Mouse (Mus musculus) midbrain, embryonic 13.5 days (tissue): ENCODE measurements at regions not wholly inside any gene's neighbourhood (a gene's known extent, or its start where the extent isn't known, plus 50 kb on each side); places are given as distances from the start of the nearest gene placed in this dataset.

Experiments used
- ATAC-seq: fragments of 200-750 bp; cut with Nextera tagmentation; 2 replicates; pipeline ENCODE4 v1.8.0; 2017; ENCODE audit warnings: mild to moderate bottlenecking, moderate TSS enrichment, moderate library complexity
- H3K27ac ChIP-seq: fragments of 300-500 bp; sonication (generic); 2 replicates; pipeline ENCODE4 v1.5.1; 2015; ENCODE audit warnings: inconsistent platforms, mild to moderate bottlenecking, moderate library complexity
- H3K27me3 ChIP-seq: fragments of 300-500 bp; sonication (generic); 2 replicates; pipeline ENCODE4 v1.6.1; 2015; ENCODE audit warnings: mild to moderate bottlenecking, inconsistent platforms
- H3K36me3 ChIP-seq: fragments of 300-500 bp; sonication (generic); 2 replicates; pipeline ENCODE4 v1.6.1; 2015; ENCODE audit warnings: mild to moderate bottlenecking, inconsistent platforms
- H3K4me1 ChIP-seq: fragments of 300-500 bp; sonication (generic); replicated peaks from 2 replicates; pipeline ENCODE4 v1.6.1; 2015; ENCODE audit warnings: inconsistent platforms
- H3K4me2 ChIP-seq: fragments of 300-500 bp; sonication (generic); replicated peaks from 2 replicates; pipeline ENCODE4 v1.6.1; 2015; ENCODE audit warnings: moderate library complexity, mild to moderate bottlenecking, inconsistent platforms
- H3K4me3 ChIP-seq: fragments of 300-500 bp; sonication (generic); replicated peaks from 2 replicates; pipeline ENCODE4 v1.5.1; 2015; ENCODE audit warnings: mild to moderate bottlenecking, inconsistent platforms
- H3K9ac ChIP-seq: fragments of 300-500 bp; sonication (generic); replicated peaks from 2 replicates; pipeline ENCODE4 v1.6.1; 2015; ENCODE audit warnings: mild to moderate bottlenecking, inconsistent platforms
- H3K9me3 ChIP-seq: fragments of 300-500 bp; sonication (generic); 2 replicates; pipeline ENCODE4 v1.6.1; 2016; ENCODE audit warnings: mild to moderate bottlenecking, inconsistent platforms
- WGBS: fragments of 180-500 bp; shearing (Covaris S2); methylation state at CpG from one replicate; pipeline ENCODE4 v1.1.7; 2015; 5-methylcytosine and 5-hydroxymethylcytosine counted together

DNA sequence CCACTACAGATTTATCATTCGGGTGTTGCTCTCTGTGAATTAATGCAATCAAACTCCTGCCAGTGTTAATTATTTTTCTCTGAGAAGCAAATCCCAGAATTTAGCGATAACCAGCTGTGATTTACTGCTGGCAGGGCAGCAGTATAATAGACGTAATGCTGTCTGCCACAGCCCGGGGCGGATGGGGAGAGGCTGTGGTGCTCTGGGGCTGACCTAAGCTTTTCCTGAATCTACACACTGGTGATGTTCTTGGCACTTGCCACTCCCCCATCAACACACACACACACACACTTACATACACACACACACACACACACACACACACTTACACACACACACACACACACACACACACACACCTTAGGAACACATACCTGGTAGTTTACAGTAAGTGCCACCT, 101.4 kb upstream of the Dynlrb2 start:
- 75% methylated on average over 5 of the region's 5 CpGs for WGBS
- Histone ChIP-seq H3K9me3 (no peaks in the 10 kb centered on the region), H3K9ac (no peak overlapping the region), H3K27me3 (no peaks in the 10 kb centered on the region), H3K4me3 (no peak overlapping the region), H3K4me2 (no peak overlapping the region), H3K36me3 (no peaks in the 10 kb centered on the region), H3K27ac (no peak overlapping the region), H3K4me1 (no peaks in the 10 kb centered on the region)
- ATAC-seq, result no peak

- no peaks in the 10 kb centered on the region for H3K36me3 ChIP-seq
- 73% methylated on average over 2 of the region's 2 CpGs for WGBS
- no peaks in the 10 kb centered on the region for H3K27me3 ChIP-seq
- ATAC-seq, result no peak
- H3K4me1 ChIP-seq, result no peaks in the 10 kb centered on the region
- peaks cover 9% of the 10 kb centered on the region; the same call in 1 of the 2 replicates for H3K9me3 ChIP-seq
- no peak overlapping the region for H3K4me3 ChIP-seq
- no peak overlapping the region for H3K27ac ChIP-seq
- no peak overlapping the region for H3K4me2 ChIP-seq
- no peak overlapping the region for H3K9ac ChIP-seq
Observed at GRCm38 (mm10) chr8:116399452-116399851, 105.3 kb upstream of the Dynlrb2 start.

DNA sequence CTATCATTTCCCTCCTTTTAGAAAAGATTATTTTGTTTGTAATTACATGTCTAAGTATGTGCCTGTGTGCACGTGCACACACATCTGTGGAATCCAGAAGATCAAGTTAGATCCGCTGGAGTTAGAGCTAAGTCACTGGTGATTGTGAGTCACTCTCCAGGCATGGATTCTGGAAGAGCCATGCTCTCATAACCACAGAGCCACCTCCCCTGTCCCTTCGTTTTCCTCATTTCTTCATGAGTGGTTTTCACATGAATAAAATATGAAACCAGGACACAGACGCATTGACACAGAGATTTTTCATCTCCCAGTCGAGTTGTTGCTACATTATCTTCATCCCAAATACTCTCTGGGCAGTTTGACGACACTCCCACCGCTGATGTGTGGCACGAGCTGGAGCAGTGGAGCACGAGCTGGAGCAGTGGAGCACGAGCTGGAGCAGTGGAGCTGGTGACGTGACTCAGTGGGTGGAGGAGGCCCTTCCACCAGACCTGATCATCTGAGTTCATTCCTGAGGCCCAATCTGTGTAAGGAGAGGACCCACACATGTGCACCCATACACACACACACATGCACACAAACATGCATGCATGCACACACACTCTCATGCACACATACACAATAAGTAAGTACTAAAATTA, 106.1 kb upstream of the Dynlrb2 start:
- Histone ChIP-seq H3K36me3 (no peaks in the 10 kb centered on the region), H3K4me1 (no peaks in the 10 kb centered on the region), H3K9me3 (peaks cover 9% of the 10 kb centered on the region), H3K27ac (no peak overlapping the region), H3K4me3 (no peak overlapping the region), H3K9ac (no peak overlapping the region), H3K27me3 (no peaks in the 10 kb centered on the region), H3K4me2 (no peak overlapping the region)
- WGBS, result 71% methylated on average over 11 of the region's 11 CpGs
- ATAC-seq, result no peak

DNA sequence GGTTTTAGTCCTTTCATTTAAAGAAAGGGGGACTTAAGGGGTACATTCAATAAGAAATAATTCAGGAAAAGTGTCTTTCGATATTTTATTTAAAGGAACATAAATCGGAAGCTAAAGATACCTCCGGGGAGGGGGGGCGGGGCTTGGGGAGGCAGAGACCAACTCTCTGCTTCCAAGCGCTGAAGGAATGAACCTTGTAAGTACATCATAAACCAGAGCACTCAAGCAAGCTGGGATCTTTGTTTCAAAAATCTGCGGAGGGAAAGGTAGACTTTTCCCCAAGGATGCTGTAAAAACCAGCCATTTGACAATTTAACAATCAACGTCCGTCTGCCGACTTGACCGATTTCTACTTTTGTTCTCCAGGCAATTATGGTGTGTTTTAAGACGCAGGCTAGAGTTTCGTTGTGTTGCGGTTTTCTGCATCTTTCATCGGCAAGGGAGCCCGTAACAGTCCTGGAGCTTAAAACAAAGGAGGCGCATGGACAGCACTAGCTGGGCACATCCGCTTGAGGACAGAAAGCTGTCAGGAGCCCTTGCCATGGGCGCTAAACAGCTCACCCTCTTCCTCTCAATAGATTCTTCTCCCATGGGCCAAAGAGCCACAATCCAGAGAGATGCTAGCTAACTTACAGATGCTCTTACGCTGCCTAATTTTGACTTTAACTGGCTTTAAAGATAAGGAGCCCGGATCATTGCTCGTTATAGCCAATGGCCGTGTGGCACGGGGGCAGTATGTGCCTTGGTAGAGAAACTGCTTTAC, 119.4 kb upstream of the Dynlrb2 start:
- Histone ChIP-seq H3K9me3 (no peaks in the 10 kb centered on the region), H3K36me3 (no peaks in the 10 kb centered on the region), H3K4me1 (peaks cover 10% of the 10 kb centered on the region), H3K27ac (no peak overlapping the region), H3K9ac (no peak overlapping the region), H3K27me3 (no peaks in the 10 kb centered on the region), H3K4me2 (no peak overlapping the region), H3K4me3 (no peak overlapping the region)
- WGBS, result 92% methylated on average over 23 of the region's 23 CpGs
- ATAC-seq, result no peak

- no peak overlapping the region for H3K4me3 ChIP-seq
- no peak overlapping the region for H3K9ac ChIP-seq
- no peaks in the 10 kb centered on the region for H3K36me3 ChIP-seq
- no peaks in the 10 kb centered on the region for H3K9me3 ChIP-seq
- H3K4me2 ChIP-seq, result no peak overlapping the region
- WGBS, result 63% methylated on average over 15 of the region's 15 CpGs
- peaks cover 10% of the 10 kb centered on the region for H3K4me1 ChIP-seq
- no peak for ATAC-seq
- H3K27me3 ChIP-seq, result no peaks in the 10 kb centered on the region
- peak overlapping the region; percentile 51; the same call in 1 of the 2 replicates for H3K27ac ChIP-seq
Observed at GRCm38 (mm10) chr8:116384418-116385089, 120.2 kb upstream of the Dynlrb2 start.

GRCm38 (mm10) chr8:116383495-116384417, 121.0 kb upstream of the Dynlrb2 start:
- Histone ChIP-seq H3K9me3 (no peaks in the 10 kb centered on the region), H3K4me2 (no peak overlapping the region), H3K36me3 (no peaks in the 10 kb centered on the region), H3K27ac (peak overlapping the region; percentile 51; the same call in 1 of the 2 replicates), H3K9ac (no peak overlapping the region), H3K4me1 (peaks cover 10% of the 10 kb centered on the region), H3K4me3 (no peak overlapping the region), H3K27me3 (no peaks in the 10 kb centered on the region)
- ATAC-seq, result 0 out of 2 replicates have a peak, but pooled peaks have one; percentile 48
- 56% methylated on average over 12 of the region's 14 CpGs for WGBS

DNA sequence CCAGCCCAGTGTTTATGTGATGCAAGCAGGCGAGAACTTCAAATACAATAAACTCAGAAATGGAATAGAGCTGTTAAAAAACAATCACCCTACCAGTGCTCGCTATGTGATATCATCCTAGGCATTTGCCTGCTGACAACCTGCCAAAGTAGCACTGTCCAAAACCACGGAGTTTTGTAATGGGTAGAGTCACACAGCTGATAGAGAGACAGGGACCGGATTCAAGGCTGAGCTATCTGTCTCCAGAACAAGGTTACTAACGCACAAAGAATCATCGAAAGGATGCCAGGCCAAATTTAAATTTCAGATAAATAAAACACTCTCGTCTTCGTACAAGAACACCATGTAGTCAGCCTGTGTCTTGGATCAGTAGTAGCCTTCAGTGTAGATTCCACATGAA, 121.7 kb upstream of the Dynlrb2 start:
- peaks cover 10% of the 10 kb centered on the region for H3K4me1 ChIP-seq
- no peak overlapping the region for H3K4me2 ChIP-seq
- no peaks in the 10 kb centered on the region for H3K9me3 ChIP-seq
- no peak overlapping the region for H3K9ac ChIP-seq
- no peak overlapping the region for H3K4me3 ChIP-seq
- 91% methylated on average over 8 of the region's 8 CpGs for WGBS
- H3K36me3 ChIP-seq, result no peaks in the 10 kb centered on the region
- H3K27ac ChIP-seq, result no peak overlapping the region
- no peaks in the 10 kb centered on the region for H3K27me3 ChIP-seq
- no peak for ATAC-seq

- no peak for ATAC-seq
- H3K27me3 ChIP-seq, result no peaks in the 10 kb centered on the region
- no peak overlapping the region for H3K4me2 ChIP-seq
- H3K4me1 ChIP-seq, result peaks cover 9% of the 10 kb centered on the region
- WGBS, result 94% methylated on average over 4 of the region's 4 CpGs
- H3K27ac ChIP-seq, result no peak overlapping the region
- H3K9me3 ChIP-seq, result no peaks in the 10 kb centered on the region
- no peaks in the 10 kb centered on the region for H3K36me3 ChIP-seq
- H3K9ac ChIP-seq, result no peak overlapping the region
- no peak overlapping the region for H3K4me3 ChIP-seq
Observed at GRCm38 (mm10) chr8:116380601-116381000, 124.2 kb upstream of the Dynlrb2 start.

GRCm38 (mm10) chr8:116379851-116380250, 124.9 kb upstream of the Dynlrb2 start:
- WGBS, result 79% methylated on average over 3 of the region's 3 CpGs
- Histone ChIP-seq H3K4me3 (no peak overlapping the region), H3K4me1 (peaks cover 7% of the 10 kb centered on the region), H3K4me2 (no peak overlapping the region), H3K36me3 (no peaks in the 10 kb centered on the region), H3K9me3 (no peaks in the 10 kb centered on the region), H3K27ac (no peak overlapping the region), H3K9ac (no peak overlapping the region), H3K27me3 (no peaks in the 10 kb centered on the region)
- no peak for ATAC-seq

- H3K27ac ChIP-seq, result no peak overlapping the region
- 88% methylated on average over 5 of the region's 5 CpGs for WGBS
- H3K9me3 ChIP-seq, result no peaks in the 10 kb centered on the region
- no peak for ATAC-seq
- no peak overlapping the region for H3K4me2 ChIP-seq
- no peak overlapping the region for H3K4me3 ChIP-seq
- H3K36me3 ChIP-seq, result no peaks in the 10 kb centered on the region
- H3K4me1 ChIP-seq, result 0 out of 2 replicates have a peak, but pooled peaks cover 4% of the 10 kb centered on the region
- H3K9ac ChIP-seq, result no peak overlapping the region
- no peaks in the 10 kb centered on the region; the same call in 1 of the 2 replicates for H3K27me3 ChIP-seq
Observed at GRCm38 (mm10) chr8:116375758-116376157, 129.0 kb upstream of the Dynlrb2 start.

DNA sequence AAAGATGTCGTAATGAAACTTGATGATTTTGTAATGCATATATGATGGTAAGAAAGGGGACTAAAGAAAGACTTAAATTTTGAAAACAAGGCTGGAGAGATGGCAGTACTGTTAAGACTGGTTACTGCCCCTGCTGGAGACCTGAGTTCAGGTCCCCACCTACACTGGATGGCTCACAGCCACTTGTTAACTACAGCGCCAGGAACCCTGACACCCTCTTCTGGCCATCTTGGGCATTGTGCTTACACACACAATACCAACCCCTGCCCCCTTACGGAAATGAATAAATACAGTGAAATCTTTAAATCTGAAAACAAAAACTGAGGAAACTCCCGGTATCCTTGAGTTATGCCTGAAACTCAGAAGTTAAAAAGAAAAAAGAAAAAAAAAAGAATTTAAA, 131.7 kb upstream of the Dynlrb2 start:
- ATAC-seq, result no peak
- H3K4me3 ChIP-seq, result no peak overlapping the region
- H3K27ac ChIP-seq, result no peak overlapping the region
- H3K9me3 ChIP-seq, result no peaks in the 10 kb centered on the region
- H3K4me1 ChIP-seq, result 0 out of 2 replicates have a peak, but pooled peaks cover 4% of the 10 kb centered on the region
- 88% methylated on average over 4 of the region's 4 CpGs for WGBS
- H3K27me3 ChIP-seq, result no peaks in the 10 kb centered on the region; the same call in 1 of the 2 replicates
- H3K36me3 ChIP-seq, result no peaks in the 10 kb centered on the region
- H3K4me2 ChIP-seq, result no peak overlapping the region
- no peak overlapping the region for H3K9ac ChIP-seq
